Mouse (Mus musculus): Measurements from ENCODE around the gene Timp1. TPM values are rescaled to one million over a fixed set of nuclear protein-coding genes. Genes with fewer than 3 reads are reported as not detected.

The Timp1 gene
- polyA plus RNA-seq, 1 experiment from 2014 or later, result 19.3 TPM

Small RNA genes within 50 kb of the gene (microRNA-seq; reads per million reads assigned to microRNA genes)
- gene Gm24824 (not detected), gene Mir5617 (not detected)

Other genes starting within 250 kb of the Timp1 start
- gene Uba1, start 211.8 kb upstream of the Timp1 start, polyA plus RNA-seq (2015; fragmentation: Nextera tagmentation; extraction: Ambion mirVana), result 169 and 189 TPM in 2 replicates
- gene Cdk16, start 182.2 kb upstream of the Timp1 start, polyA plus RNA-seq (2015; fragmentation: Nextera tagmentation; extraction: Ambion mirVana), result 101 and 114 TPM in 2 replicates
- gene Usp11, start 166.3 kb upstream of the Timp1 start, polyA plus RNA-seq (2015; fragmentation: Nextera tagmentation; extraction: Ambion mirVana), result 27.6 and 29.4 TPM in 2 replicates
- gene Araf, start 72.4 kb upstream of the Timp1 start, polyA plus RNA-seq (2015; fragmentation: Nextera tagmentation; extraction: Ambion mirVana), result 98.8 and 116 TPM in 2 replicates
- gene Syn1, start 50.8 kb downstream of the Timp1 start, polyA plus RNA-seq (2015; fragmentation: Nextera tagmentation; extraction: Ambion mirVana), result 1.9 and 2.8 TPM in 2 replicates
- gene Cfp, start 61.4 kb downstream of the Timp1 start, polyA plus RNA-seq (2015; fragmentation: Nextera tagmentation; extraction: Ambion mirVana), result 8.4 and 8.9 TPM in 2 replicates
- 9.3 and 11.8 TPM in 2 replicates for gene Elk1, start 80.4 kb downstream of the Timp1 start, polyA plus RNA-seq (2015; fragmentation: Nextera tagmentation; extraction: Ambion mirVana)
- 51.3 and 55.7 TPM in 2 replicates for gene Uxt, start 91.9 kb downstream of the Timp1 start, polyA plus RNA-seq (2015; fragmentation: Nextera tagmentation; extraction: Ambion mirVana)
- gene Zfp182, start 192.2 kb downstream of the Timp1 start, polyA plus RNA-seq (2015; fragmentation: Nextera tagmentation; extraction: Ambion mirVana), result 5.1 and 6.2 TPM in 2 replicates
- gene Spaca5, start 198.2 kb downstream of the Timp1 start, polyA plus RNA-seq (2015; fragmentation: Nextera tagmentation; extraction: Ambion mirVana), result not detected in 2 replicates
- 1.0 and 1.5 TPM in 2 replicates for gene Zfp300, start 219.4 kb downstream of the Timp1 start, polyA plus RNA-seq (2015; fragmentation: Nextera tagmentation; extraction: Ambion mirVana)
- gene Ssxa1, start 245.7 kb downstream of the Timp1 start, polyA plus RNA-seq (2015; fragmentation: Nextera tagmentation; extraction: Ambion mirVana), result not detected in 2 replicates

All from stomach, embryonic 15.5 days (tissue).